Mouse (Mus musculus) liver, embryonic 11.5 days (tissue): ENCODE measurements at regions not wholly inside any gene's neighbourhood (a gene's known extent, or its start where the extent isn't known, plus 50 kb on each side); places are given as distances from the start of the nearest gene placed in this dataset.

Experiments used
- ATAC-seq: fragments of 200-750 bp; cut with Nextera tagmentation; replicated peaks from 2 replicates; pipeline ENCODE4 v1.8.0; 2017; ENCODE audit warnings: moderate number of reproducible peaks, mild to moderate bottlenecking, moderate TSS enrichment, moderate library complexity; ENCODE audit not compliant: low FRiP score
- DNase-seq: peaks from one replicate; pipeline ENCODE4 v3.0.0-alpha.2; 2017; ENCODE audit warnings: low spot score
- H3K27ac ChIP-seq: fragments of 300-500 bp; sonication (generic); 2 replicates; pipeline ENCODE4 v1.5.1; 2014; ENCODE audit warnings: mild to moderate bottlenecking, low read depth, low read length, control low read depth
- H3K27me3 ChIP-seq: fragments of 300-500 bp; sonication (generic); replicated peaks from 2 replicates; pipeline ENCODE4 v1.6.1; 2014; ENCODE audit warnings: low read length, mixed read lengths; ENCODE audit not compliant: control insufficient read depth, insufficient read depth
- H3K36me3 ChIP-seq: fragments of 300-500 bp; sonication (generic); 2 replicates; pipeline ENCODE4 v1.6.1; 2014; ENCODE audit warnings: mild to moderate bottlenecking, low read length, moderate library complexity, mixed read lengths; ENCODE audit not compliant: control insufficient read depth, insufficient read depth
- H3K4me1 ChIP-seq: fragments of 300-500 bp; sonication (generic); replicated peaks from 2 replicates; pipeline ENCODE4 v1.6.1; 2014; ENCODE audit warnings: low read length, mixed read lengths; ENCODE audit not compliant: control insufficient read depth, insufficient read depth
- H3K4me2 ChIP-seq: fragments of 300-500 bp; sonication (generic); 2 replicates; pipeline ENCODE4 v1.6.1; 2014; ENCODE audit warnings: mild to moderate bottlenecking, control low read depth, moderate library complexity
- H3K4me3 ChIP-seq: fragments of 300-500 bp; sonication (generic); 2 replicates; pipeline ENCODE4 v1.5.1; 2014; ENCODE audit warnings: low read depth, low read length, control low read depth
- H3K9ac ChIP-seq: fragments of 300-500 bp; sonication (generic); 2 replicates; pipeline ENCODE4 v1.6.1; 2014; ENCODE audit warnings: low read depth, low read length, control low read depth
- H3K9me3 ChIP-seq: fragments of 300-500 bp; sonication (generic); 2 replicates; pipeline ENCODE4 v1.6.1; 2016; ENCODE audit warnings: low read length, inconsistent platforms, mixed read lengths; ENCODE audit not compliant: control insufficient read depth
- WGBS: fragments of 180-500 bp; shearing (Covaris S2); extraction: QIAGEN DNeasy Blood & Tissue Kit; methylation state at CpG from one replicate; pipeline ENCODE4 v1.1.7; 2014; 5-methylcytosine and 5-hydroxymethylcytosine counted together

DNA sequence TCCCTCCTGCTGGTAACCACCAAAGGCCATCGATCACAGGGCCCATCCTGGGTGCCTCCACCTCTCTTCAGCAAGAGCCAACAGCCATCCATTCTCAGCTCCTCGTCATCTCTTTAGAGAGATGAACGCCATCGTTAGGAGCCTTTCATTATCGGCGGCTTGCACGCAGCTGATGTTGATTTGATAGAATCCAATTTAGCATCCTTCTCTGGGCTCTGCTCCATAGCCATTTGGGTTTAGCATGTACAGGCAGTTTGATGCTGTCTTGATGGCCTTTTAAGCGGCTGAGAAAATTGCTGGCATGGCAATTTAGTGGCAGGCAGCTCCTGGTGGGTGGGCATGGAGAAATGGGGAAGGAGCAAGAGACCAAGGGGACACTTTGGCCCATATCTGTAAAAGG, 115.5 kb upstream of the Plxna4 start:
- Histone ChIP-seq H3K9me3 (no peaks in the 10 kb centered on the region), H3K36me3 (no peaks in the 10 kb centered on the region), H3K4me3 (no peak overlapping the region), H3K27me3 (no peaks in the 10 kb centered on the region), H3K9ac (no peak overlapping the region), H3K27ac (no peak overlapping the region), H3K4me1 (no peaks in the 10 kb centered on the region), H3K4me2 (no peak overlapping the region)
- WGBS, result 84% methylated on average over 8 of the region's 8 CpGs
- no peak for ATAC-seq
- DNase-seq, result no peak

DNA sequence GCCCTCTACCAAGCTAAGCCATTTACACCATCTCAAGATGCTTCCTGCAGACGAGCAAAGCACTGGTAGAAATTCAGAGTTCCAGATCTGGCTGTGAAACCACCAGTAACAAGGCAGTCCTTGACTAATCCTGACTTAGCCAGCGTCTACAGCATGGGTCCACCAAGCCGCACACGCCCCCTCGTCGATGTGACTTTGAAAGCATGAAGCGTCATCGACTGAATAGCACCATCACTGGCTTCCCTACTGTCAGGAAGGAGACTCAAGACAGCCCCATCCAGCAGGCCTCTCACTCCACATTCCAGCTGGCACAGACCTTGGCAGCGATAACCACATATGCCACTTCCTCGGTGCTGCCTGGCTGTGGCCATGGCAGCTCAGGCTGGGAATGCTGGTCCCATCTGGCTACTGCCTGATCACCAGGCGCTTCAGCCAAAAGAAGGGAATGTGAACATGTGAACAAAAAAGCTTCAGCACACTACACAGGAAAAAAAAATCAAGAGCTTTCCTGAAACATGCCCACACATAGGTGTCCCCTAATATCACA, 114.3 kb upstream of the Plxna4 start:
- no peak overlapping the region for H3K27ac ChIP-seq
- no peak overlapping the region for H3K4me2 ChIP-seq
- no peaks in the 10 kb centered on the region for H3K36me3 ChIP-seq
- ATAC-seq, result no peak
- no peaks in the 10 kb centered on the region for H3K4me1 ChIP-seq
- H3K27me3 ChIP-seq, result no peaks in the 10 kb centered on the region
- H3K9ac ChIP-seq, result no peak overlapping the region
- 88% methylated on average over 11 of the region's 11 CpGs for WGBS
- no peak for DNase-seq
- H3K4me3 ChIP-seq, result no peak overlapping the region
- no peaks in the 10 kb centered on the region for H3K9me3 ChIP-seq

GRCm38 (mm10) chr6:32699811-32700210, 111.8 kb upstream of the Plxna4 start:
- Histone ChIP-seq H3K36me3 (no peaks in the 10 kb centered on the region), H3K27me3 (no peaks in the 10 kb centered on the region), H3K4me2 (no peak overlapping the region), H3K4me3 (no peak overlapping the region), H3K27ac (no peak overlapping the region), H3K4me1 (no peaks in the 10 kb centered on the region), H3K9ac (no peak overlapping the region), H3K9me3 (no peaks in the 10 kb centered on the region)
- DNase-seq (no peak), ATAC-seq (no peak)
- WGBS, result 89% methylated on average over 1 of the region's 1 CpGs

GRCm38 (mm10) chr6:32697771-32698270, 109.8 kb upstream of the Plxna4 start:
- no peak overlapping the region for H3K27ac ChIP-seq
- ATAC-seq (no peak), DNase-seq (no peak)
- H3K4me1 ChIP-seq, result no peaks in the 10 kb centered on the region
- H3K9ac ChIP-seq, result no peak overlapping the region
- H3K4me3 ChIP-seq, result no peak overlapping the region
- no peaks in the 10 kb centered on the region for H3K36me3 ChIP-seq
- no peaks in the 10 kb centered on the region for H3K27me3 ChIP-seq
- WGBS, result 73% methylated on average over 3 of the region's 3 CpGs
- H3K9me3 ChIP-seq, result no peaks in the 10 kb centered on the region
- H3K4me2 ChIP-seq, result no peak overlapping the region

DNA sequence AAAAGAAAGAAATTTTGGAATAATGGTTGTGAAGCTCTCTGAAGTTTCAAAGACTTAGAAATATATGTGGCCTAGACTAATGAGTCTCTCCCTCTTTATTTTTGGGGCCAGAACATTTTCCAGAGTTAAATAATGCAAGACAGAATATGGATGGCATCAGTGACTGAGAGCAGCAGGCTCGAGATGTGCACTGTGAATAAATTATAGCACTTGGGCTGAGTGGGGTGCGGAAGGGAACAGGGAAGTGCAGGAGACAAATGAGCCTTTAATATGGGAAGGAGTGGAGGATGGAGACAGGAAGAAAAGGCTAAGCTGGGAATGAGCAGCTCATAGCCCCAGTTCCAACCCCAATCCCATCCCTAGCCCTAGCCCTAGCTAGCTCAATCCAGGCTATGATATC, 108.0 kb upstream of the Plxna4 start:
- whole genome bisulfite sequencing, result 64% methylated on average over 2 of the region's 2 CpGs
- Histone ChIP-seq H3K9ac (no peak overlapping the region), H3K9me3 (no peaks in the 10 kb centered on the region)

GRCm38 (mm10) chr6:32672552-32672951, 84.6 kb upstream of the Plxna4 start:
- H3K4me3 ChIP-seq, result no peak overlapping the region
- ATAC-seq, result no peak
- H3K36me3 ChIP-seq, result no peaks in the 10 kb centered on the region
- H3K9ac ChIP-seq, result no peak overlapping the region
- no peak overlapping the region for H3K27ac ChIP-seq
- WGBS, result 93% methylated on average over 6 of the region's 6 CpGs
- no peak overlapping the region for H3K4me2 ChIP-seq
- no peaks in the 10 kb centered on the region for H3K27me3 ChIP-seq
- H3K9me3 ChIP-seq, result no peaks in the 10 kb centered on the region
- no peaks in the 10 kb centered on the region for H3K4me1 ChIP-seq
- DNase-seq, result no peak

More for the DNA sequence above, 108.0 kb upstream of the Plxna4 start:
- no peak for DNase-seq
- no peaks in the 10 kb centered on the region for H3K4me1 ChIP-seq
- H3K36me3 ChIP-seq, result no peaks in the 10 kb centered on the region
- no peak overlapping the region for H3K27ac ChIP-seq
- H3K4me2 ChIP-seq, result no peak overlapping the region
- H3K27me3 ChIP-seq, result no peaks in the 10 kb centered on the region
- ATAC-seq, result no peak
- H3K4me3 ChIP-seq, result no peak overlapping the region

- Histone ChIP-seq H3K36me3 (no peaks in the 10 kb centered on the region), H3K9me3 (no peaks in the 10 kb centered on the region), H3K4me2 (no peak overlapping the region), H3K27me3 (no peaks in the 10 kb centered on the region), H3K9ac (no peak overlapping the region), H3K4me3 (no peak overlapping the region), H3K4me1 (no peaks in the 10 kb centered on the region), H3K27ac (no peak overlapping the region)
- ATAC-seq, result no peak
- DNase-seq, result no peak
These were observed 71.8 kb upstream of the Plxna4 start for GRCm38 (mm10) chr6:32659743-32660142.

DNA sequence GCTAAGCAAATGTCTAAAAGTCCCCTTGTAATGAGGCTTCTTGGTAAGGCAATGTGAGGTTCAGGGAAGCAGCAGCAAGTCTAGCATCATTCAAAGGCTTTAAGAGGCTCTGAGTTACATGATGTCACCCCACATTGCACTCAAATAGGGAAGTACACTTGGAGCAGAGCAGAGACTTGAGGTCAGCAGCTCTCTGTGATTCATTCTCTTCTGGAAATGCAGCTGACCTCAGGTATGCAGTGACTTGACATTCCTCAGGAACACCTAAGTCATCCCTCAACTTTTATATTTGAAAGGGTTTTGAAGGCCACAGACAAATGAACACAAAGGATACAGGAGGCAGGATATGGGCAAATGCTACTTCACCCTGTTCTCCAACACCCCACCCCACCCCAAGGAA, 69.4 kb upstream of the Plxna4 start:
- H3K4me1 ChIP-seq, result no peaks in the 10 kb centered on the region
- no peak for DNase-seq
- no peak for ATAC-seq
- H3K9ac ChIP-seq, result no peak overlapping the region
- H3K36me3 ChIP-seq, result no peaks in the 10 kb centered on the region
- no peak overlapping the region for H3K27ac ChIP-seq
- no peaks in the 10 kb centered on the region for H3K9me3 ChIP-seq
- no peak overlapping the region for H3K4me3 ChIP-seq
- no peak overlapping the region for H3K4me2 ChIP-seq
- H3K27me3 ChIP-seq, result no peaks in the 10 kb centered on the region

- WGBS, result 69% methylated on average over 2 of the region's 2 CpGs
- Histone ChIP-seq H3K4me3 (no peak overlapping the region), H3K4me2 (no peak overlapping the region), H3K27me3 (no peaks in the 10 kb centered on the region), H3K9me3 (no peaks in the 10 kb centered on the region), H3K4me1 (no peaks in the 10 kb centered on the region), H3K36me3 (no peaks in the 10 kb centered on the region), H3K27ac (no peak overlapping the region), H3K9ac (no peak overlapping the region)
- ATAC-seq (no peak), DNase-seq (no peak)
These were observed 66.2 kb upstream of the Plxna4 start for GRCm38 (mm10) chr6:32654188-32654587.
